Mouse (Mus musculus): ENCODE results near the gene Stau1. TPM values are rescaled to one million over a fixed set of nuclear protein-coding genes. Genes with fewer than 3 reads are reported as not detected.

The Stau1 gene
- total and polyA plus RNA-seq, 3 experiments, result 23.4 to 31.8 (median 30.9) TPM

DNA sequence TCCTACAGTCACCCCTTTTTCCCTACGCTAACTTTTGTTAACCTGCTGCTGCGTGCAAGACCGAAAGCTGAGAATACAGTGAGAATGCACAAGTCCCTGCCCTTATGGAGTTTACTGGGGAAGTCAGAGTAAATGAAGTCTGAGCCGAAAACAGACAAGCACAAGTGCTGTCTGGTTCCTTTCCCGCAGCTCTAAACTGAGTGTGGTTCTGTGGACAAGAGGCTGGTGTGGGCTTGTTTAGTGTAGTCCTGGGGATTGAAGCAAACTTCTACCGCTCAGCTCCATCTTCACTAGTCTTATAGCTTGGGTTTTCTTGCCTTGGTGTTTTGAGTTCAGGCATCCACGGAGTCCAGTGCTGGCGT, 415 bp upstream of the Stau1 start:
- DNase-seq (ENCODE audit: low spot score) (no peak), ATAC-seq (ENCODE audit: extremely low read depth, insufficient number of reproducible peaks, low FRiP score, poor library complexity, severe bottlenecking) (peak; percentile 16; the same call in 1 of the 2 replicates)
- Histone ChIP-seq H3K27me3 (ENCODE audit: insufficient read depth, low read length) (peaks cover 12% of the 10 kb centered on the region), H3K4me1 (ENCODE audit: insufficient read depth, low read depth, low read length) (peaks cover 54% of the 10 kb centered on the region), H3K9me3 (replicated peaks) (no peaks in the 10 kb centered on the region), H3K4me3 (ENCODE audit: low read depth, low read length) (peak overlapping the region; percentile 92), H3K36me3 (replicated peaks) (peaks cover 2% of the 10 kb centered on the region)
- TF ChIP-seq CTCF (IDR thresholded peaks at IDR 0.05; ENCODE audit: low read depth, low read length), result no peak
- no peak for TF ChIP-seq GATA2 (IDR thresholded peaks at IDR 0.05; ENCODE audit: borderline replicate concordance, low read depth, low read length)
- TF ChIP-seq POLR2AphosphoS5 (IDR thresholded peaks at IDR 0.05; ENCODE audit: insufficient replicate concordance, low read depth, low read length), result no peak
- TF ChIP-seq GATA1 (IDR thresholded peaks at IDR 0.05; ENCODE audit: borderline replicate concordance, low read length), result no peak
- TF ChIP-seq TAL1 (conservative IDR thresholded peaks at IDR 0.05; ENCODE audit: low read depth, low read length), result no peak

DNA sequence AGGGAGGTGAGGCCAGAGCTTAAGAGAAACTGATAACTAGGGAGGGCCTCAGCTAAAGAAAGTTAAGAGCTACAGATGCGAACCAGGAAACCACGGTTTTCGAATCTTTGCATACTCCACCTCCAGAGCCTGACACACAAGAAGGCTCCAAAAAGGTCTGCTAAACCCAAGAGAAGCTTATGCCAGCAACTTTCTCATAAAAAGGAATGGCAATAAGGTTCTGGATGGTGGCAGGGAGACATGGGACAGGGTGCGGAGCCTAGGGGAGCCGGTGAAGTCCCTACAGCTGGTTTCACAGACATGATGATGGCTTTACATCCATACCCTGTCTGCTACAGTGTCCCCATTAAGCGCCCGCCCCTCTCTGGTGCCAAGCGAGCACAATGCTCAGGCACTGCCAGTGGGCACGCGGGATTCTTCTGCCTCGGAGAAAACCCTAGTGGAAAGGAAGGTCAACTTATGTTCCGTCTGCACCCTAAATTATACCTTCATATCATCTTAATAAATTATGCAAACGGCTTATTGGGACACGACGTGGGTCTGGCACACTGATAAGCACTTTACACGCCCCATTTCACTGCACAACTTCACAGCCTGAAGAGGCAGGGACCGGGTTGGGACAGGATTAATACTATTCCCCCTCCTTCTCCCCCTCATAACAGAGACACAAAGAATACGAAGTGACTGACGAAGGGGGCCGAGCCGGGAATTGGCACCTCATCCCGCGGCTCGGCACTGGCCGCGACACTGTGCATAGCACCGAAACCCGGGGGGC, 891 bp downstream of the Stau1 start:
- H3K4me1 ChIP-seq (ENCODE audit: insufficient read depth, low read depth, low read length), result peaks cover 59% of the 10 kb centered on the region
- DNase-seq (ENCODE audit: low spot score) (peak; percentile 43), ATAC-seq (ENCODE audit: extremely low read depth, insufficient number of reproducible peaks, low FRiP score, poor library complexity, severe bottlenecking) (peak; percentile 54)
- no peaks in the 10 kb centered on the region for H3K9me3 ChIP-seq (replicated peaks)
- H3K4me3 ChIP-seq (ENCODE audit: low read depth, low read length), result peak overlapping the region; percentile 92
- H3K27me3 ChIP-seq (ENCODE audit: insufficient read depth, low read length), result peaks cover 3% of the 10 kb centered on the region; the same call in 1 of the 2 replicates
- TF ChIP-seq TAL1 (conservative IDR thresholded peaks at IDR 0.05; ENCODE audit: low read depth, low read length) (no peak; the same call in 1 of the 2 replicates), POLR2AphosphoS5 (IDR thresholded peaks at IDR 0.05; ENCODE audit: insufficient replicate concordance, low read depth, low read length) (no peak), CTCF (IDR thresholded peaks at IDR 0.05; ENCODE audit: low read depth, low read length) (no peak), GATA1 (IDR thresholded peaks at IDR 0.05; ENCODE audit: borderline replicate concordance, low read length) (no peak), GATA2 (IDR thresholded peaks at IDR 0.05; ENCODE audit: borderline replicate concordance, low read depth, low read length) (no peak)
- H3K36me3 ChIP-seq (replicated peaks), result peaks cover 4% of the 10 kb centered on the region

DNA sequence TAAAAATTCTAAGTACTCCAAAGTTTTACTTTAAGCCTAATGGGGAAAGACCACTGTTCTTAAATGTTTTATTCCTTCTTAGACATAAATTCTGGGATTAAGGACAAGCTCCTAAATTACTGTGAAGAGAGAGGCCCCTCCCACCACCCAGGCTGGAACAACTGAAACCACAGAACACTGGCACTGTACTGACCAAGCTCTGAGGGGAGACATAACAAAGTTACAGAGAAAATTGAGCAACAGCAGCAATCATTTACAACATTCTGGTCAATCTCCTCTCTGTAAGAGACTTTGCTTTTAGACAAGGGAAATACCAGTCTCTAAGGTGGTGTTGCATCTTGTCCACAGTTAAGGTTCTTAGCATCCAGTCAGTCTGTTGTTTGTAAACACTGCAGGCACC, 4.2 kb downstream of the Stau1 start:
- no peaks in the 10 kb centered on the region for H3K9me3 ChIP-seq (replicated peaks)
- H3K4me3 ChIP-seq (ENCODE audit: low read depth, low read length), result no peak overlapping the region
- TF ChIP-seq GATA1 (IDR thresholded peaks at IDR 0.05; ENCODE audit: borderline replicate concordance, low read length) (no peak), CTCF (IDR thresholded peaks at IDR 0.05; ENCODE audit: low read depth, low read length) (no peak), TAL1 (conservative IDR thresholded peaks at IDR 0.05; ENCODE audit: low read depth, low read length) (no peak), GATA2 (IDR thresholded peaks at IDR 0.05; ENCODE audit: borderline replicate concordance, low read depth, low read length) (no peak), POLR2AphosphoS5 (IDR thresholded peaks at IDR 0.05; ENCODE audit: insufficient replicate concordance, low read depth, low read length) (no peak)
- H3K27me3 ChIP-seq (ENCODE audit: insufficient read depth, low read length), result no peaks in the 10 kb centered on the region
- no peak for ATAC-seq (ENCODE audit: extremely low read depth, insufficient number of reproducible peaks, low FRiP score, poor library complexity, severe bottlenecking)
- H3K36me3 ChIP-seq (replicated peaks), result peaks cover 16% of the 10 kb centered on the region
- DNase-seq (ENCODE audit: low spot score), result no peak
- peaks cover 58% of the 10 kb centered on the region for H3K4me1 ChIP-seq (ENCODE audit: insufficient read depth, low read depth, low read length)

DNA sequence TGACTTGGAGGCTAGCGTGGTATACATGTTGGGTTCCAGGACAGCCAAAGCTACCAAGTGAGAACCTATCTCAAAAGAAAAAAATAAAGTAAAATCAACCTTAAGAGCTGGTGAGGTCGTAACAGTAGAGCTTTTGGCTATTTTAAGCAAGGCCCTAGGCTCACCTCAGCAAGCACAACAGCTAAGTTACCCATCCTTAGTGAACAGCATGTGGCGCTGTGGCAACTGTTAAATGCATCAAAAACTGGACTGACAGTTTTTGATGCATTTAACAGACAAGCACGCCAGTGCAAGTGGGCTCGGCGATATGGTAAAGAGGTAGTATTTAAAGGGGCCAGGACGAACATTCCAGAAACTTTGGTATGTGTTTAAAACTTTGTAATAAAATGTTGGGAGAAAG, 5.2 kb downstream of the Stau1 start:
- Histone ChIP-seq H3K27me3 (ENCODE audit: insufficient read depth, low read length) (no peaks in the 10 kb centered on the region), H3K9me3 (replicated peaks) (no peaks in the 10 kb centered on the region), H3K4me1 (ENCODE audit: insufficient read depth, low read depth, low read length) (peaks cover 53% of the 10 kb centered on the region), H3K4me3 (ENCODE audit: low read depth, low read length) (no peak overlapping the region), H3K36me3 (replicated peaks) (peaks cover 16% of the 10 kb centered on the region)
- no peak for TF ChIP-seq GATA2 (IDR thresholded peaks at IDR 0.05; ENCODE audit: borderline replicate concordance, low read depth, low read length)
- no peak for TF ChIP-seq POLR2AphosphoS5 (IDR thresholded peaks at IDR 0.05; ENCODE audit: insufficient replicate concordance, low read depth, low read length)
- no peak for TF ChIP-seq CTCF (IDR thresholded peaks at IDR 0.05; ENCODE audit: low read depth, low read length)
- no peak for TF ChIP-seq GATA1 (IDR thresholded peaks at IDR 0.05; ENCODE audit: borderline replicate concordance, low read length)
- TF ChIP-seq TAL1 (conservative IDR thresholded peaks at IDR 0.05; ENCODE audit: low read depth, low read length), result no peak
- no peak for DNase-seq (ENCODE audit: low spot score)
- no peak for ATAC-seq (ENCODE audit: extremely low read depth, insufficient number of reproducible peaks, low FRiP score, poor library complexity, severe bottlenecking)

DNA sequence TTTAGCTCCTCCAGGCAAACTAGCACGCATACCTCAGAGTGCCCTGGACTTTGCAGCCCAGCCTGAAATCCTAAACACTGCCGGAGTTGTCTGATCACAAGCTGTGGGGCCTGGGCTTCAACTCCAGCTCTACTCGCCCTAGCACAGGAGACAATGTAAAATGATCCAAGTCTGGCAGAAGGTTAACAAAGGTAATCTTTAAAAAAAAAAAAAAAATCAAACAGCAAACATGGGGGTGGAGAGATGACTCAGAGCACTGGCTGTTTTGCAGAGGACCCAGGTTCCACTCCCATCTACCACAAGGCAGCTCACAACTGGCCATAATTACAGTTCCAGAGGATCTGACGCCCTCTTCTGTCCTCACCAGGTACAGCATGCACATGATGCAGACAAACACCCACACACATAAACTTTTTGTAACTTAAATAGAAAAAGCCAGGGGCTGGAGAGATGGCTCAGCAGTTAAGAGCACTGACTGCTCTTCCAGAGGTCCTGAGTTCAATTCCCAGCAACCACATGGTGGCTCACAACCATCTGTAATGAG, 12.7 kb downstream of the Stau1 start:
- H3K4me1 ChIP-seq (ENCODE audit: insufficient read depth, low read depth, low read length), result peaks cover 16% of the 10 kb centered on the region; the same call in 1 of the 2 replicates
- H3K27me3 ChIP-seq (ENCODE audit: insufficient read depth, low read length), result no peaks in the 10 kb centered on the region
- TF ChIP-seq TAL1 (conservative IDR thresholded peaks at IDR 0.05; ENCODE audit: low read depth, low read length), result no peak
- H3K36me3 ChIP-seq (replicated peaks), result peaks cover 15% of the 10 kb centered on the region
- H3K9me3 ChIP-seq (replicated peaks), result no peaks in the 10 kb centered on the region
- H3K4me3 ChIP-seq (ENCODE audit: low read depth, low read length), result no peak overlapping the region
- ATAC-seq (ENCODE audit: extremely low read depth, insufficient number of reproducible peaks, low FRiP score, poor library complexity, severe bottlenecking) (no peak), DNase-seq (ENCODE audit: low spot score) (no peak)

DNA sequence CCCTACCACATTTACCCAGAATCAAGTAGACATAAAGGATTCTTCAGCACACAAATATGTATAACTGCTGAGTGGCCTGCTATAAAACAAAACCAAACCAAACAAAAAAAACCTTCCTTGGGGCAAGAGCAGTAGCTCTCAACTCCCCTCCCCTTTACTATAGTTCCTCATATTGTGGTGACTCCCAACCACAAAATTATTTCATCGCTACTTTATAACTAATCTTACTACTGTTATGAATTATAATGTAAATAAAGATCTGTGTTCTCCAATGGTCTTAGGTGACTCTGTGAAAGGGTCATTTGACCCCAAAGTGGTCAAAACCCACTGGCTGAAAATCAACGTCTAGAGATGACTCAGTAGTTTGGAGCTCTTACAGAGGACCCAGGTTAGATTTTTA, 15.9 kb downstream of the Stau1 start:
- Histone ChIP-seq H3K36me3 (replicated peaks) (peaks cover 16% of the 10 kb centered on the region), H3K9me3 (replicated peaks) (no peaks in the 10 kb centered on the region), H3K4me1 (ENCODE audit: insufficient read depth, low read depth, low read length) (peaks cover 42% of the 10 kb centered on the region), H3K4me3 (ENCODE audit: low read depth, low read length) (no peak overlapping the region), H3K27me3 (ENCODE audit: insufficient read depth, low read length) (no peaks in the 10 kb centered on the region)
- TF ChIP-seq POLR2AphosphoS5 (IDR thresholded peaks at IDR 0.05; ENCODE audit: insufficient replicate concordance, low read depth, low read length), result no peak
- no peak for TF ChIP-seq GATA1 (IDR thresholded peaks at IDR 0.05; ENCODE audit: borderline replicate concordance, low read length)
- no peak for TF ChIP-seq GATA2 (IDR thresholded peaks at IDR 0.05; ENCODE audit: borderline replicate concordance, low read depth, low read length)
- no peak for ATAC-seq (ENCODE audit: extremely low read depth, insufficient number of reproducible peaks, low FRiP score, poor library complexity, severe bottlenecking)
- no peak for DNase-seq (ENCODE audit: low spot score)
